ENCODE assay signal across 44 mouse cellular contexts in genomic region chr3:93311371-93311770, GRCm38 (mm10). TPM values are rescaled to one million over a fixed set of nuclear protein-coding genes. Genes with fewer than 3 reads are reported as not detected.
"Had no signal": no experiment of that assay in that cellular context is flagged by ENCODE, and none has a peak within 500 bp of the region (broad histone marks: within the 10 kb centered on the region; RNA-seq: fewer than 3 reads in every experiment).

No protein-coding gene starts in this region.

- ATAC-seq: hindbrain, postnatal 0 days; intestine, embryonic 16.5 days; liver, embryonic 12.5 days had no signal

- DNase-seq: gastrocnemius, adult 2 months; gastrocnemius, postnatal 10 days; gastrocnemius, postnatal 25 days; heart, adult 18-20 months; heart, postnatal 10 days; heart, postnatal 36 days; kidney, adult 11 months; kidney, adult 2 months; kidney, adult 9 months; kidney, postnatal 14 days; kidney, postnatal 36 days; layer of hippocampus, adult 9-11 months; layer of hippocampus, postnatal 36 days; left cerebral cortex, postnatal 4 days had no signal

- H3K4me1 ChIP-seq: heart, embryonic 10.5 days; heart, embryonic 12.5 days; hindbrain, embryonic 13.5 days; hindbrain, embryonic 15.5 days; kidney, embryonic 15.5 days; limb, embryonic 13.5 days; limb, embryonic 15.5 days; liver, embryonic 12.5 days had no signal

- H3K4me2 ChIP-seq: heart, embryonic 12.5 days; hindbrain, embryonic 13.5 days; hindbrain, embryonic 15.5 days; kidney, embryonic 15.5 days; limb, embryonic 13.5 days; limb, embryonic 15.5 days; liver, embryonic 12.5 days had no signal

- H3K4me3 ChIP-seq: gastrocnemius, adult 2 months; heart, embryonic 10.5 days; heart, embryonic 12.5 days; hindbrain, embryonic 13.5 days; hindbrain, embryonic 15.5 days; kidney, embryonic 15.5 days; limb, embryonic 13.5 days; limb, embryonic 15.5 days; liver, embryonic 12.5 days had no signal

- H3K9me3 ChIP-seq: heart, embryonic 10.5 days; heart, embryonic 12.5 days; hindbrain, embryonic 13.5 days; hindbrain, embryonic 15.5 days; kidney, embryonic 15.5 days; limb, embryonic 13.5 days; limb, embryonic 15.5 days; liver, embryonic 12.5 days had no signal

- H3K27ac ChIP-seq: gastrocnemius, adult 2 months; heart, embryonic 10.5 days; hindbrain, embryonic 13.5 days; hindbrain, embryonic 15.5 days; hindbrain, postnatal 0 days; kidney, embryonic 15.5 days; kidney, postnatal 0 days; limb, embryonic 13.5 days; limb, embryonic 15.5 days; liver, embryonic 12.5 days; liver, embryonic 14.5 days had no signal

- H3K27me3 ChIP-seq: heart, embryonic 12.5 days; hindbrain, embryonic 13.5 days; hindbrain, embryonic 15.5 days; kidney, embryonic 15.5 days; limb, embryonic 13.5 days; limb, embryonic 15.5 days; liver, embryonic 12.5 days had no signal

- H3K9ac ChIP-seq: heart, embryonic 12.5 days; hindbrain, embryonic 13.5 days; hindbrain, embryonic 15.5 days; kidney, embryonic 15.5 days; limb, embryonic 13.5 days; limb, embryonic 15.5 days; liver, embryonic 12.5 days; liver, embryonic 14.5 days had no signal

- H3K36me3 ChIP-seq: heart, embryonic 10.5 days; heart, embryonic 12.5 days; hindbrain, embryonic 13.5 days; hindbrain, embryonic 15.5 days; kidney, embryonic 15.5 days; limb, embryonic 13.5 days; limb, embryonic 15.5 days; liver, embryonic 12.5 days had no signal

RNA-seq across cellular contexts. Expression of gene Hrnr, which starts 8.2 kb away (rescaled TPM):
- total RNA-seq: gastrocnemius, adult 2 months; gastrocnemius, postnatal 10 days; gastrocnemius, postnatal 25 days; heart, adult 18-20 months; heart, adult 8-10 months; heart, postnatal 10 days; heart, postnatal 36 days; hematopoietic stem cell, adult 5-6 weeks; hindbrain, postnatal 0 days; layer of hippocampus, adult 18-20 months; layer of hippocampus, adult 8-10 months; layer of hippocampus, postnatal 14 days; layer of hippocampus, postnatal 36 days; left cerebral cortex, adult 8-10 months; left cerebral cortex, postnatal 10 days; left cerebral cortex, postnatal 4 days; liver, adult 2 months had no signal
- polyA plus RNA-seq: gonadal fat pad, adult 2 months; heart, embryonic 10.5 days; heart, embryonic 12.5 days; heart, embryonic 14.5 days; heart, embryonic 16.5 days; hindbrain, embryonic 11.5 days; hindbrain, embryonic 13.5 days; hindbrain, postnatal 0 days; intestine, embryonic 14.5 days; kidney, adult 2 months; large intestine, adult 2 months; limb, embryonic 11.5 days; liver, adult 2 months; liver, embryonic 12.5 days; liver, embryonic 14.5 days; liver, embryonic 16.5 days had no signal

RNA-seq across cellular contexts. Expression of gene Flg, which starts 38.0 kb away (rescaled TPM):
- total RNA-seq: gastrocnemius, adult 2 months; gastrocnemius, postnatal 10 days; gastrocnemius, postnatal 25 days; heart, adult 18-20 months; heart, adult 8-10 months; heart, postnatal 10 days; heart, postnatal 36 days; hematopoietic stem cell, adult 5-6 weeks; hindbrain, postnatal 0 days; layer of hippocampus, adult 18-20 months; layer of hippocampus, adult 8-10 months; layer of hippocampus, postnatal 14 days; layer of hippocampus, postnatal 36 days; left cerebral cortex, adult 18-20 months; left cerebral cortex, adult 8-10 months; left cerebral cortex, postnatal 10 days; left cerebral cortex, postnatal 25 days; left cerebral cortex, postnatal 4 days; liver, adult 2 months had no signal
- polyA plus RNA-seq: gonadal fat pad, adult 2 months; heart, embryonic 10.5 days; heart, embryonic 12.5 days; heart, embryonic 14.5 days; heart, embryonic 16.5 days; hindbrain, embryonic 11.5 days; hindbrain, embryonic 13.5 days; hindbrain, embryonic 15.5 days; hindbrain, postnatal 0 days; intestine, embryonic 14.5 days; intestine, embryonic 16.5 days; kidney, adult 2 months; limb, embryonic 11.5 days; limb, embryonic 13.5 days; liver, adult 2 months; liver, embryonic 12.5 days; liver, embryonic 14.5 days; liver, embryonic 16.5 days had no signal
